Mouse (Mus musculus): ENCODE data around the gene Vcl.

DNA sequence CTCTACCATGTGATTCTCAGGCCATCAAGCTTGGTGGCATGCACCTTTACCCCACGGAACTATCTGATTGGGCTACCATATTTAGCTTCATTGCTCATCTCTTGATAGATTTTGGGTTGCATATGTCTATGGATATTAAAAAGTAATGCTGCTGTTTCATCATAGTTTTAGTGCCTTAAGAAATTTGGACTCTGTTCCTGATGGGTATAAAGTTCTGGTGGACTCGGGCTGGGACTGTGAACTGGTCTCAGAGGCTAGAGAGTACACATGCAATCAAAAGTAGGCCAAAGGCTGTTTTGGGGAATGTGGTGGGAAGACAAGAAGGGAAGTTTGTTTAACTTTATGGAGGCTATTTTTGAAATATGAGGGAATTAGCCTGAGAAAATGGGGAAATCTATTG is 16.1 kb downstream of the Vcl start:
- TF ChIP-seq CTCF (conservative IDR thresholded peaks at IDR 0.05; ENCODE audit: insufficient read depth, insufficient read length, low read depth, low read length) (no peak), POLR2A (IDR thresholded peaks at IDR 0.05; ENCODE audit: low read depth, low read length) (no peak)

All from kidney, adult 2 months (tissue).